Mouse (Mus musculus): Measurements from ENCODE around the gene Arl3. TPM values are rescaled to one million over a fixed set of nuclear protein-coding genes. Genes with fewer than 3 reads are reported as not detected.
A peak's percentile ranks its signal among the peaks of the same experiment; 100 is the strongest.

Gene Arl3
- polyA plus RNA-seq (2014; fragmentation: Nextera tagmentation; extraction: Ambion mirVana) = 155 and 160 TPM in 2 replicates

- H3K9me3 ChIP-seq (ENCODE audit: control insufficient read depth, low read length) = no peaks in the 10 kb centered on the region
- DNase-seq (ENCODE audit: low spot score, missing footprints) (peak; percentile 99), ATAC-seq (ENCODE audit: low FRiP score) (peak; percentile 97)
- H3K4me3 ChIP-seq (ENCODE audit: low read depth, low read length) = peak within 1 kb of the TSS; percentile 73
- no peaks in the 10 kb centered on the region for H3K36me3 ChIP-seq (ENCODE audit: control insufficient read depth, insufficient read depth, low read length)
- H3K4me2 ChIP-seq = peak within 1 kb of the TSS; percentile 65
- no peaks in the 10 kb centered on the region for H3K27me3 ChIP-seq (ENCODE audit: control insufficient read depth, insufficient read depth, low read length)
- under 1% methylated on average over 61 of the region's 67 CpGs for WGBS
- H3K9ac ChIP-seq (ENCODE audit: low read length) = peak within 1 kb of the TSS; percentile 81
- peaks cover 9% of the 10 kb centered on the region; the same call in 1 of the 2 replicates for H3K4me1 ChIP-seq (ENCODE audit: control insufficient read depth, insufficient read depth, low read length)
- peak within 1 kb of the TSS; percentile 63 for H3K27ac ChIP-seq (ENCODE audit: low read depth, low read length)
These were observed at the start of gene Arl3, which contains the start of gene Sfxn2 for GRCm38 (mm10) chr19:46572951-46573937. TSS of gene Arl3 (minus strand) at chr19:46573198. TSS of gene Sfxn2 (plus strand) at chr19:46573365.

DNA sequence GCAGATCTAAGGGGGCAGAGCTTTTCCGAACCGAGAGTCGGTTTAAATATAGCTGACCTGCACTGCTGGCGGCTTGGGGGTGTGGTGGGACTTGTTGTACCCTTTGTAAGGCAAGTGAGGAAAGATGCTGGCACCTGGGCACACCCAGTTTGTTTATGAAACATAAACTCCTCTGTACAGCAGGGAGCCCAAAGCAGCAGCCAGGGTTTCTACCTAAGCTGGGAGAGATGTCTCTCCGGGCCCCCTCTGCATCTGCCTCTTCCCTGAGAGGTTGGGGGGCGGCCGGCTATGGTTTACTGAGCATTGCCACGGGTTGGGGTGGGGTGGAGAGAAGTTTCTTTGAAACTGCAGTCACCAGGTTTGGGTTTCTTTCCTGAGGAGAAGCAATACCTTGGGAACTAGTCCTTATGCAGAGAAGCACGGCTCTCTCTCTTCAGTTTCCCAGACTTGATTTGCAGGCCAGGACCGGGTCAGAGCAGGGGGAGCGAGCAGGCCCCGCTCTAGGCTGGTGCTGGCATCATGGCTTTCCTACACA, 49.7 kb upstream of the Arl3 start:
- Histone ChIP-seq H3K4me3 (ENCODE audit: low read depth, low read length) (no peak overlapping the region), H3K9ac (ENCODE audit: low read length) (peak overlapping the region; percentile 28; the same call in 1 of the 2 replicates), H3K4me2 (peak overlapping the region; percentile 36; the same call in 1 of the 2 replicates), H3K36me3 (ENCODE audit: control insufficient read depth, insufficient read depth, low read length) (peaks cover 4% of the 10 kb centered on the region; the same call in 1 of the 2 replicates), H3K27me3 (ENCODE audit: control insufficient read depth, insufficient read depth, low read length) (no peaks in the 10 kb centered on the region), H3K4me1 (ENCODE audit: control insufficient read depth, insufficient read depth, low read length) (peaks cover 51% of the 10 kb centered on the region), H3K9me3 (ENCODE audit: control insufficient read depth, low read length) (no peaks in the 10 kb centered on the region), H3K27ac (ENCODE audit: low read depth, low read length) (peak overlapping the region; percentile 45)
- 30% methylated on average over 12 of the region's 12 CpGs for WGBS
- DNase-seq (ENCODE audit: low spot score, missing footprints) = peak; percentile 90
- ATAC-seq (ENCODE audit: low FRiP score) = no peak

- H3K4me3 ChIP-seq (ENCODE audit: low read depth, low read length) = no peak overlapping the region
- DNase-seq (ENCODE audit: low spot score, missing footprints) (no peak), ATAC-seq (ENCODE audit: low FRiP score) (no peak)
- peak overlapping the region; percentile 30; the same call in 1 of the 2 replicates for H3K27ac ChIP-seq (ENCODE audit: low read depth, low read length)
- no peak overlapping the region for H3K4me2 ChIP-seq
- no peak overlapping the region for H3K9ac ChIP-seq (ENCODE audit: low read length)
- peaks cover 46% of the 10 kb centered on the region for H3K4me1 ChIP-seq (ENCODE audit: control insufficient read depth, insufficient read depth, low read length)
- WGBS = 63% methylated on average over 19 of the region's 19 CpGs
- peaks cover 4% of the 10 kb centered on the region; the same call in 1 of the 2 replicates for H3K36me3 ChIP-seq (ENCODE audit: control insufficient read depth, insufficient read depth, low read length)
- H3K9me3 ChIP-seq (ENCODE audit: control insufficient read depth, low read length) = no peaks in the 10 kb centered on the region
- no peaks in the 10 kb centered on the region for H3K27me3 ChIP-seq (ENCODE audit: control insufficient read depth, insufficient read depth, low read length)
These were observed 48.5 kb upstream of the Arl3 start for GRCm38 (mm10) chr19:46621236-46622183.

DNA sequence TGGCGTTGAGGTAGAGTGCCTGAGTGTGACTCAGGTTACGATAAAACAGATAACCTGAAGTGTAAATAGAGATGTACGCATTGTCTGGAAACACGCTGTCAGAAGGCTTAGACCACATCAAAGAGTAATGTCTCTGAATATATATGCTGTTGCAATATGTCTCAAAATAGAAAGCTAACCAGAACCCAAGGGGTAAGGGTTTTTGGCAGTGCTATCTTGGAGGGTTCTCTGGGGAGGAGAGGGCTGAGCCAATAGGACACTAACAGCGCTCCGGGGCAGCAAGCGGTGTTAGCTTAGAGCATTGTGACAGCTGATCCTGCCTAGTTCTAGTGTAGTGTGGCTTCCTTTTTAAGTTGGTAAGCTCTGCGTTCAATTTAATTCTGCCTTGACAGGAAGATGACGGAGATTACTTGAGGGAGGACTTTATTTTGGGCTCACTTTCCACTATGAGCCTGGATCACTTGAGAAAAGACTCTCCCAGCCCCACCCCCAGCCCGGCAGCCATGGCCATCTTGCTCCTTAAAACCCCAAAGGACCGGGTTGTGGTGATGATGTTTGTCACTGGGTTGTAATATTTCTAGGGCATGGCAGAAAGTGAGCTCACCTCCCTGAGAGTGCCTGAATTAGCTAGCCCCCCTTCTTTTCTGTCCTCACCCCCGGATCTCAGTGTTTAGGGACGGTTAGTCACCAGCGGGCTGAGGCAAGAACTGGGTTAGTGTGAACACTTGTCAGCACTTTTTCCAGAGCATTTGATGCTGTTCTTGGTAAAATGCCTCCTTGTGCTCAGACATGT, 47.2 kb upstream of the Arl3 start:
- Histone ChIP-seq H3K9me3 (ENCODE audit: control insufficient read depth, low read length) (no peaks in the 10 kb centered on the region), H3K27ac (ENCODE audit: low read depth, low read length) (no peak overlapping the region), H3K9ac (ENCODE audit: low read length) (no peak overlapping the region), H3K4me1 (ENCODE audit: control insufficient read depth, insufficient read depth, low read length) (peaks cover 46% of the 10 kb centered on the region), H3K4me3 (ENCODE audit: low read depth, low read length) (no peak overlapping the region), H3K27me3 (ENCODE audit: control insufficient read depth, insufficient read depth, low read length) (no peaks in the 10 kb centered on the region), H3K4me2 (no peak overlapping the region), H3K36me3 (ENCODE audit: control insufficient read depth, insufficient read depth, low read length) (peaks cover 4% of the 10 kb centered on the region; the same call in 1 of the 2 replicates)
- DNase-seq (ENCODE audit: low spot score, missing footprints) (no peak), ATAC-seq (ENCODE audit: low FRiP score) (no peak)
- 84% methylated on average over 14 of the region's 14 CpGs for WGBS

DNA sequence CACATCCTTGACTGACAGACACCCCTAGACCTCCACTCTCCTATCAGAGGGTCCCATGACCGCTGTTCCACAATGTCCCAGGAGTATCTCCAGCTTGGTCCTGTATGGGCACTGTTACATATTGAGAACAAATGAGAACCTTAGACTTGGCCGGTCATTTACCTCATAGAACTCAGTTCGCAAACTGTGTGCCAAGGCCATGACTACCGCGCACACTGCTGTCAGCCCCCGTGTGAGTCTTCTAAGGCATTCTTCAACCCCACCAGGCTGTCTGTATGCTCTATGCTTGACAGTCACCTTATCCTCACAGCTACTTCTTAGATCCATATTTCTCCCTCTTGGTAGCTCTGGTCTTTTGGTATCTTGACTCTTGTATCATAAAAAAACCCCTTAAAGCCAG, 46.5 kb upstream of the Arl3 start:
- Histone ChIP-seq H3K9me3 (ENCODE audit: control insufficient read depth, low read length) (no peaks in the 10 kb centered on the region), H3K4me2 (no peak overlapping the region), H3K4me3 (ENCODE audit: low read depth, low read length) (no peak overlapping the region), H3K27me3 (ENCODE audit: control insufficient read depth, insufficient read depth, low read length) (no peaks in the 10 kb centered on the region), H3K27ac (ENCODE audit: low read depth, low read length) (no peak overlapping the region), H3K36me3 (ENCODE audit: control insufficient read depth, insufficient read depth, low read length) (no peaks in the 10 kb centered on the region), H3K4me1 (ENCODE audit: control insufficient read depth, insufficient read depth, low read length) (peaks cover 42% of the 10 kb centered on the region), H3K9ac (ENCODE audit: low read length) (no peak overlapping the region)
- 94% methylated on average over 6 of the region's 6 CpGs for WGBS
- ATAC-seq (ENCODE audit: low FRiP score) (no peak), DNase-seq (ENCODE audit: low spot score, missing footprints) (peak; percentile 78)

- H3K4me1 ChIP-seq (ENCODE audit: control insufficient read depth, insufficient read depth, low read length) = peaks cover 37% of the 10 kb centered on the region
- no peaks in the 10 kb centered on the region for H3K9me3 ChIP-seq (ENCODE audit: control insufficient read depth, low read length)
- ATAC-seq (ENCODE audit: low FRiP score) = no peak
- no peaks in the 10 kb centered on the region for H3K36me3 ChIP-seq (ENCODE audit: control insufficient read depth, insufficient read depth, low read length)
- no peak overlapping the region for H3K4me2 ChIP-seq
- no peaks in the 10 kb centered on the region for H3K27me3 ChIP-seq (ENCODE audit: control insufficient read depth, insufficient read depth, low read length)
- H3K9ac ChIP-seq (ENCODE audit: low read length) = no peak overlapping the region
- H3K4me3 ChIP-seq (ENCODE audit: low read depth, low read length) = no peak overlapping the region
- 91% methylated on average over 19 of the region's 19 CpGs for WGBS
- no peak for DNase-seq (ENCODE audit: low spot score, missing footprints)
- no peak overlapping the region for H3K27ac ChIP-seq (ENCODE audit: low read depth, low read length)
These were observed 46.0 kb upstream of the Arl3 start for GRCm38 (mm10) chr19:46619001-46619400.

GRCm38 (mm10) chr19:46618322-46618721, 45.3 kb upstream of the Arl3 start:
- H3K36me3 ChIP-seq (ENCODE audit: control insufficient read depth, insufficient read depth, low read length) = no peaks in the 10 kb centered on the region
- no peaks in the 10 kb centered on the region for H3K9me3 ChIP-seq (ENCODE audit: control insufficient read depth, low read length)
- H3K27me3 ChIP-seq (ENCODE audit: control insufficient read depth, insufficient read depth, low read length) = no peaks in the 10 kb centered on the region
- DNase-seq (ENCODE audit: low spot score, missing footprints) (peak; percentile 44), ATAC-seq (ENCODE audit: low FRiP score) (no peak)
- no peak overlapping the region for H3K4me2 ChIP-seq
- no peak overlapping the region for H3K27ac ChIP-seq (ENCODE audit: low read depth, low read length)
- H3K9ac ChIP-seq (ENCODE audit: low read length) = no peak overlapping the region
- H3K4me3 ChIP-seq (ENCODE audit: low read depth, low read length) = no peak overlapping the region
- 62% methylated on average over 9 of the region's 9 CpGs for WGBS
- peaks cover 30% of the 10 kb centered on the region for H3K4me1 ChIP-seq (ENCODE audit: control insufficient read depth, insufficient read depth, low read length)

DNA sequence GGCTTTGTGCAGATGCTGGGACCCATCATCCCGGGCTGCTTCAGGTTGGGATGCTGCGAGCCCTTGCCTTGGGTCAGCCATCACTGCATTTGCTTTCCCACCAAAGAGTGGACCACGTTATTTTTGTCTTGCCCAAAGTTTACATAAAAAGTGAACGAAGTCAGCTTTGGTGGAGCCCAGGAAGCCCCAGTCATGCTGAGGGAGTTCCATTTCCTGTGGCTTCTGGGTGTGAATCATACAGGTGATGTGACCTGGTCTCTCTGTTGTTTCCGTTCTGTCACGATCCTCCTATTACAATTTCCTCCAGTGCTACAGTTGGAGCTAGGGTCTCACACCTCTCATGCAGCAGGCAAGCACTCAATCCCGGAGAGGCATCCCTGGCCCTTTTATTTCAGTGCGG, 44.4 kb upstream of the Arl3 start:
- H3K36me3 ChIP-seq (ENCODE audit: control insufficient read depth, insufficient read depth, low read length) = no peaks in the 10 kb centered on the region
- H3K4me1 ChIP-seq (ENCODE audit: control insufficient read depth, insufficient read depth, low read length) = peaks cover 21% of the 10 kb centered on the region

More for the DNA sequence above, 44.4 kb upstream of the Arl3 start:
- Histone ChIP-seq H3K27me3 (ENCODE audit: control insufficient read depth, insufficient read depth, low read length) (no peaks in the 10 kb centered on the region), H3K9ac (ENCODE audit: low read length) (no peak overlapping the region), H3K4me2 (no peak overlapping the region), H3K4me3 (ENCODE audit: low read depth, low read length) (no peak overlapping the region), H3K9me3 (ENCODE audit: control insufficient read depth, low read length) (no peaks in the 10 kb centered on the region), H3K27ac (ENCODE audit: low read depth, low read length) (no peak overlapping the region)
- ATAC-seq (ENCODE audit: low FRiP score) (no peak), DNase-seq (ENCODE audit: low spot score, missing footprints) (peak; percentile 51)
- 91% methylated on average over 8 of the region's 8 CpGs for WGBS
